Mouse (Mus musculus): ENCODE results near the gene Ezr. TPM values are rescaled to one million over a fixed set of nuclear protein-coding genes. Genes with fewer than 3 reads are reported as not detected.
A peak's percentile ranks its signal among the peaks of the same experiment; 100 is the strongest.
"Not testable (repeated sequence)": the region's sequence is repeated elsewhere in the genome, so short reads cannot be mapped to it uniquely, and the experiment has no call there.

Ezr gene
- polyA plus RNA-seq, 1 experiment from 2014 or later: 121 TPM

GRCm38 (mm10) chr17:6736306-6737272 is 46.0 kb downstream of the Ezr start:
- peaks cover 42% of the 10 kb centered on the region for H3K36me3 ChIP-seq
- 53% methylated on average over 15 of the region's 15 CpGs for WGBS
- no peak overlapping the region for H3K4me3 ChIP-seq
- H3K4me1 ChIP-seq: peaks cover 26% of the 10 kb centered on the region
- no peaks in the 10 kb centered on the region for H3K9me3 ChIP-seq
- DNase-seq (ENCODE audit: low spot score): no peak
- H3K27me3 ChIP-seq (ENCODE audit: insufficient read depth, poor library complexity, severe bottlenecking): no peaks in the 10 kb centered on the region
- H3K27ac ChIP-seq: no peak overlapping the region

DNA sequence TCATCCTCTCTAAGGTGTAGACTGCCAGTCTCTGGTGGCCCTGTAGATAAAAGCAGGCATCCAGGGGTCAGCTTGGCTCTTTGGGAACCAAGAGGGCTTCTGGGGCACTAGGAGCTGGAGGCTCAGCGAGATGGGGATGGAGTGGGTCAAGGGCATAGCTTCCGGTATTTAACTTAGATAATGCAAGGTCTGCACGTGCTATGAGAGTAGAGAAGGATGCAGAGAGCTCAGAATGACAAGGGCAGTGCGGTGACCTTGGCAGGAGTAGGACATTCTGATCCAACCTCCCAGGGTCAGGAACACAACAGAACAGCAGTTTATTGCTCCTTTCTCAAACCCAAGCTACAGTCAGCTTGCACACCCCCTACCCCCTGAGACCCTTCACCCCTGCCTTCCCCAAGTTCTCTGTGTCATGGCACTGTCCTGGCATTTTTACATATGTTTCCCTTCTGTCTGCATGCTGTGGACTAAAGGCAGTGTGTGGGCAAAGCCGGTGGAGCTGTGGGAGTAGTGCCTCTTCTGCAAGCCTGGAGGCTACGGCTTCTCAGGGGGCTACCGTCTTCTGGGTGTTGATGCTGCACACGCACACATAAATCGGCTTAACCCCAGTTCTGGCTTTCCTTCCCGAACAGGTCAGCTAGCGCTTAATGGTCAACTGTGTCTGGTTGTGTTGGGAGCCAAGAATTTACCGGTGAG is 47.7 kb downstream of the Ezr start:
- peaks cover 25% of the 10 kb centered on the region for H3K36me3 ChIP-seq
- DNase-seq (ENCODE audit: low spot score): peak; percentile 72
- no peaks in the 10 kb centered on the region for H3K9me3 ChIP-seq

GRCm38 (mm10) chr17:6733322-6733875 is 49.2 kb downstream of the Ezr start:
- Histone ChIP-seq H3K4me3 (no peak overlapping the region), H3K9me3 (no peaks in the 10 kb centered on the region), H3K27ac (no peak overlapping the region), H3K27me3 (ENCODE audit: insufficient read depth, poor library complexity, severe bottlenecking) (no peaks in the 10 kb centered on the region), H3K4me1 (peaks cover 14% of the 10 kb centered on the region), H3K36me3 (peaks cover 10% of the 10 kb centered on the region)
- 89% methylated on average over 10 of the region's 10 CpGs for WGBS
- DNase-seq (ENCODE audit: low spot score): no peak

More for the DNA sequence above, 47.7 kb downstream of the Ezr start:
- H3K4me3 ChIP-seq: no peak overlapping the region
- peaks cover 19% of the 10 kb centered on the region for H3K4me1 ChIP-seq
- no peaks in the 10 kb centered on the region for H3K27me3 ChIP-seq (ENCODE audit: insufficient read depth, poor library complexity, severe bottlenecking)
- no peak overlapping the region for H3K27ac ChIP-seq
- WGBS: 84% methylated on average over 12 of the region's 12 CpGs

GRCm38 (mm10) chr17:6732665-6733064 is 49.9 kb downstream of the Ezr start:
- DNase-seq (ENCODE audit: low spot score): peak; percentile 73
- 87% methylated on average over 4 of the region's 4 CpGs for WGBS
- Histone ChIP-seq H3K36me3 (peaks cover 3% of the 10 kb centered on the region), H3K4me1 (peaks cover 14% of the 10 kb centered on the region), H3K4me3 (no peak overlapping the region), H3K9me3 (no peaks in the 10 kb centered on the region), H3K27ac (no peak overlapping the region), H3K27me3 (ENCODE audit: insufficient read depth, poor library complexity, severe bottlenecking) (no peaks in the 10 kb centered on the region)

- H3K36me3 ChIP-seq: no peaks in the 10 kb centered on the region
- no peaks in the 10 kb centered on the region for H3K9me3 ChIP-seq
- H3K4me3 ChIP-seq: no peak overlapping the region
- 87% methylated on average over 12 of the region's 12 CpGs for WGBS
- H3K4me1 ChIP-seq: peaks cover 6% of the 10 kb centered on the region
- H3K27ac ChIP-seq: no peak overlapping the region
- no peaks in the 10 kb centered on the region for H3K27me3 ChIP-seq (ENCODE audit: insufficient read depth, poor library complexity, severe bottlenecking)
- DNase-seq (ENCODE audit: low spot score): no peak
Observed at GRCm38 (mm10) chr17:6731634-6732033, 51.0 kb downstream of the Ezr start.

GRCm38 (mm10) chr17:6731132-6731531 is 51.5 kb downstream of the Ezr start:
- no peak for DNase-seq (ENCODE audit: low spot score)
- Histone ChIP-seq H3K4me3 (no peak overlapping the region), H3K27me3 (ENCODE audit: insufficient read depth, poor library complexity, severe bottlenecking) (no peaks in the 10 kb centered on the region), H3K4me1 (peaks cover 6% of the 10 kb centered on the region), H3K9me3 (no peaks in the 10 kb centered on the region), H3K27ac (no peak overlapping the region), H3K36me3 (no peaks in the 10 kb centered on the region)
- 76% methylated on average over 8 of the region's 8 CpGs for WGBS

DNA sequence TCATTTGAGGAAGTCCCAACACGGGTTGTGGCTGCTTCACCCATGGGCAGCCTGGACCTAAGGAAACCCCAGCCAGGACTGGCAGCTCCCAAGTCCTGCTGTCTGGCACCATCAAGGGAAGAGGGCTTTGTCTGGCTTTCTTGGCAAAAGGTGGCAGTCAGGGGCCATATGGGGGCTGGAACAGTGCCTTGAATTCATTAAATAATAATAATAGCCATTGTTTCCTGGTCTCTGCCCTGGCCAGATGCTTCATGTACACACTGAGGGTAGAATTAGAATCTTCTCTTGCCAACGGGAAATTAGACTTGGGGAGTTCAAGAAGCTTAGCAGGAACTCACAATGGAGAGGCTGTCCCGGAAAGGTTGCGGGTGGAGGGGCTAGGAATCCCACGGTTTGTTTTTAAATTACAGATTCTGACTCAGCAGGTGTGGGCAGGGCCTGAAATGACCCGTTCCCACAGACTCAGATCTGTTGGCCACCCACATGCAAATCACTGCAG is 53.3 kb downstream of the Ezr start:
- no peaks in the 10 kb centered on the region for H3K27me3 ChIP-seq (ENCODE audit: insufficient read depth, poor library complexity, severe bottlenecking)
- no peak overlapping the region for H3K4me3 ChIP-seq
- H3K4me1 ChIP-seq: no peaks in the 10 kb centered on the region; the same call in none of the 2 replicates
- H3K27ac ChIP-seq: no peak overlapping the region
- H3K36me3 ChIP-seq: no peaks in the 10 kb centered on the region
- no peak for DNase-seq (ENCODE audit: low spot score)
- no peaks in the 10 kb centered on the region for H3K9me3 ChIP-seq
- WGBS: 29% methylated on average over 6 of the region's 6 CpGs

- H3K27ac ChIP-seq: no peak overlapping the region
- DNase-seq (ENCODE audit: low spot score): no peak
- H3K9me3 ChIP-seq: no peaks in the 10 kb centered on the region
- H3K36me3 ChIP-seq: no peaks in the 10 kb centered on the region
- H3K4me1 ChIP-seq: no peaks in the 10 kb centered on the region
- 90% methylated on average over 12 of the region's 12 CpGs for WGBS
- H3K27me3 ChIP-seq (ENCODE audit: insufficient read depth, poor library complexity, severe bottlenecking): no peaks in the 10 kb centered on the region
- H3K4me3 ChIP-seq: no peak overlapping the region
Observed at GRCm38 (mm10) chr17:6727996-6728610, 54.5 kb downstream of the Ezr start.

- H3K9me3 ChIP-seq; DNase-seq (ENCODE audit: low spot score); H3K4me1 ChIP-seq; H3K36me3 ChIP-seq; H3K27me3 ChIP-seq (ENCODE audit: insufficient read depth, poor library complexity, severe bottlenecking); H3K27ac ChIP-seq; H3K4me3 ChIP-seq: not testable (repeated sequence)
- WGBS: 82% methylated on average over 8 of the region's 8 CpGs
Observed at GRCm38 (mm10) chr17:6713944-6714343, 68.6 kb downstream of the Ezr start.

- DNase-seq (ENCODE audit: low spot score); H3K4me1 ChIP-seq; H3K27ac ChIP-seq; H3K27me3 ChIP-seq (ENCODE audit: insufficient read depth, poor library complexity, severe bottlenecking); H3K9me3 ChIP-seq; H3K4me3 ChIP-seq; H3K36me3 ChIP-seq: not testable (repeated sequence)
- WGBS: 72% methylated on average over 2 of the region's 2 CpGs
Observed at GRCm38 (mm10) chr17:6713483-6713882, 69.1 kb downstream of the Ezr start.

DNA sequence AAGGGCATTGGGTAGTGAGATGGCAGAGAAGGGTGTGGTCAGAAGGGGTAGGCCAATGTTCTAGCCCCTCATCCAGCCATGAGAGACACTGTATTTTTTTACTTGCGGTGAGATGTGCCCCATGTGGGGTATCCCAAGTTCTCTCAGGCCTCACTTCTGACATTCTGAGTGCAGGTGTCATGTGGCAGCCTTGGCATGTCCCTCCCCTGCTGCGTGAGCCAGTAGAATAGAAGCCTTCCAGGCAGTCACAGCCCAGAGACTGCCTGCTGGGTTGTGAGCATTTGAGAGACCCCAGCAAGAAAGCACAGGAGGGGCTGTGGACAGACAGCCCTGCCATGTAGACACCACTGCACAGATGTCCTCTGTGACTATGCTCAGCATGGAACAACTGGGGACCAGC is 74.4 kb downstream of the Ezr start:
- WGBS: 83% methylated on average over 2 of the region's 2 CpGs
- H3K27ac ChIP-seq; H3K4me3 ChIP-seq; H3K9me3 ChIP-seq; H3K36me3 ChIP-seq; DNase-seq (ENCODE audit: low spot score); H3K27me3 ChIP-seq (ENCODE audit: insufficient read depth, poor library complexity, severe bottlenecking); H3K4me1 ChIP-seq: not testable (repeated sequence)

- DNase-seq (ENCODE audit: low spot score); H3K4me3 ChIP-seq; H3K36me3 ChIP-seq; H3K9me3 ChIP-seq; H3K27ac ChIP-seq; H3K4me1 ChIP-seq; H3K27me3 ChIP-seq (ENCODE audit: insufficient read depth, poor library complexity, severe bottlenecking): not testable (repeated sequence)
- WGBS: 83% methylated on average over 5 of the region's 5 CpGs
Observed at GRCm38 (mm10) chr17:6707422-6707821, 75.2 kb downstream of the Ezr start.

Data from heart, embryonic 10.5 days (tissue).